Mouse (Mus musculus): ENCODE measurements around the gene Phactr4. TPM values are rescaled to one million over a fixed set of nuclear protein-coding genes. Genes with fewer than 3 reads are reported as not detected.

The Phactr4 gene
- total and polyA plus RNA-seq, 3 experiments: 0.95 to 9.6 (median 1.4) TPM

GRCm38 (mm10) chr4:132311209-132311608 is 111.1 kb downstream of the Phactr4 start:
- Histone ChIP-seq H3K36me3 (replicated peaks in 1 of 2; ENCODE audit: control insufficient read depth in 1 of 2, insufficient read depth in 1 of 2, low read length in 1 of 2) (peaks cover 33 to 56% of the 10 kb centered on the region in 2 experiments), H3K9me3 (replicated peaks; ENCODE audit: low read length) (no peaks in the 10 kb centered on the region), H3K27me3 (replicated peaks) (no peaks in the 10 kb centered on the region), H3K4me1 (ENCODE audit: control insufficient read depth in 1 of 2, insufficient read depth in 2 of 2) (peaks cover 0 to 8% of the 10 kb centered on the region in 2 experiments; a peak in 1 of 4 replicates), H3K4me2 (ENCODE audit: insufficient read depth, low read depth, poor library complexity, severe bottlenecking) (no peak overlapping the region), H3K79me2 (replicated peaks; ENCODE audit: control insufficient read depth, extremely low read depth, insufficient read depth, poor library complexity, severe bottlenecking) (peaks cover 16% of the 10 kb centered on the region), H3K4me3 (replicated peaks in 1 of 3; ENCODE audit: low read depth in 2 of 3, low read length in 2 of 3, poor library complexity in 1 of 3) (no peak overlapping the region), H3K9ac (ENCODE audit: insufficient read depth, low read depth) (no peak overlapping the region), H3K27ac (ENCODE audit: insufficient read depth, low read depth) (no peak overlapping the region)
- peak; percentile 61; the same call in 1 of the 2 replicates for TF ChIP-seq ZNF384 (IDR thresholded peaks at IDR 0.05; ENCODE audit: low read depth, low read length)
- TF ChIP-seq SMC3 (IDR thresholded peaks at IDR 0.05; ENCODE audit: low read depth, low read length): no peak
- peak; percentile 33; the same call in 1 of the 2 replicates for TF ChIP-seq POLR2A (IDR thresholded peaks at IDR 0.05; ENCODE audit: low read depth, low read length)
- 0 out of 2 replicates have a peak, but pooled peaks have one; percentile 13 for TF ChIP-seq MXI1 (IDR thresholded peaks at IDR 0.05; ENCODE audit: low read depth, low read length)
- DNase-seq (ENCODE audit: extremely low read depth): no peak
- in situ Hi-C loops (cut with MboI; ENCODE audit: low pct_ligation_motif_present, low pct_unique_long_range_greater_than_20kb, low sequenced_read_pairs): loop anchor here (25.0 kb wide), 1 partner anchor 201 kb away; the partner anchor contains the start of gene Sesn2
- dilution Hi-C loops (cut with MboI; ENCODE audit: extremely low pct_ligation_motif_present, extremely low pct_unique_long_range_greater_than_20kb, low sequenced_read_pairs): no loop called here

- H3K4me2 ChIP-seq (ENCODE audit: insufficient read depth, low read depth, poor library complexity, severe bottlenecking): peak overlapping the region; percentile 71
- peak; percentile 82 for DNase-seq (ENCODE audit: extremely low read depth)
- in situ Hi-C loops (cut with MboI; ENCODE audit: low pct_ligation_motif_present, low pct_unique_long_range_greater_than_20kb, low sequenced_read_pairs) (loop anchor here (25.0 kb wide), 1 partner anchor 202 kb away; the partner anchor contains the start of gene Sesn2), dilution Hi-C loops (cut with MboI; ENCODE audit: extremely low pct_ligation_motif_present, extremely low pct_unique_long_range_greater_than_20kb, low sequenced_read_pairs) (no loop called here)
- H3K27ac ChIP-seq (ENCODE audit: insufficient read depth, low read depth): peak overlapping the region; percentile 45; the same call in 1 of the 2 replicates
- peaks cover 32 to 48% of the 10 kb centered on the region in 2 experiments for H3K36me3 ChIP-seq (replicated peaks in 1 of 2; ENCODE audit: control insufficient read depth in 1 of 2, insufficient read depth in 1 of 2, low read length in 1 of 2)
- H3K79me2 ChIP-seq (replicated peaks; ENCODE audit: control insufficient read depth, extremely low read depth, insufficient read depth, poor library complexity, severe bottlenecking): peaks cover 16% of the 10 kb centered on the region
- H3K4me1 ChIP-seq (ENCODE audit: control insufficient read depth in 1 of 2, insufficient read depth in 2 of 2): peaks cover 0 to 8% of the 10 kb centered on the region in 2 experiments; a peak in 1 of 4 replicates
- no peaks in the 10 kb centered on the region for H3K27me3 ChIP-seq (replicated peaks)
- no peaks in the 10 kb centered on the region for H3K9me3 ChIP-seq (replicated peaks; ENCODE audit: low read length)
- H3K4me3 ChIP-seq (replicated peaks in 1 of 3; ENCODE audit: low read depth in 2 of 3, low read length in 2 of 3, poor library complexity in 1 of 3): peak overlapping the region; percentile 91 to 97 (median 94)
- H3K9ac ChIP-seq (ENCODE audit: insufficient read depth, low read depth): peak overlapping the region; percentile 98
- TF ChIP-seq POLR2AphosphoS2 (IDR thresholded peaks at IDR 0.05; ENCODE audit: low read depth, low read length) (peak; percentile 87), ELF1 (IDR thresholded peaks at IDR 0.05; ENCODE audit: low read depth, low read length) (no peak), USF1 (IDR thresholded peaks at IDR 0.05; ENCODE audit: low read depth, low read length) (no peak), KAT2A (IDR thresholded peaks at IDR 0.05; ENCODE audit: insufficient replicate concordance, low read length) (0 out of 2 replicates have a peak, but pooled peaks have one; percentile 27), USF2 (conservative IDR thresholded peaks at IDR 0.05; ENCODE audit: low read depth, low read length) (no peak), SIN3A (IDR thresholded peaks at IDR 0.05; ENCODE audit: low read length) (peak; percentile 72), CHD2 (IDR thresholded peaks at IDR 0.05; ENCODE audit: low read length) (peak; percentile 24; the same call in 1 of the 2 replicates), NRF1 (IDR thresholded peaks at IDR 0.05; ENCODE audit: low read depth, low read length) (no peak), MYC (IDR thresholded peaks at IDR 0.05; ENCODE audit: low read depth, low read length) (peak; percentile 58), MAFK (IDR thresholded peaks at IDR 0.05; ENCODE audit: insufficient replicate concordance, low read length) (0 out of 2 replicates have a peak, but pooled peaks have one; percentile 32), ZC3H11A (IDR thresholded peaks at IDR 0.05; ENCODE audit: low read depth, low read length) (no peak), CTCF (conservative IDR thresholded peaks at IDR 0.05 in 1 of 2, IDR thresholded peaks at IDR 0.05 in 1 of 2; ENCODE audit: low read depth in 2 of 2, low read length in 2 of 2) (peak; percentile 46 to 67; a peak in 3 of 4 replicates), MXI1 (IDR thresholded peaks at IDR 0.05; ENCODE audit: low read depth, low read length) (peak; percentile 54; the same call in 1 of the 2 replicates), TBP (conservative IDR thresholded peaks at IDR 0.05; ENCODE audit: low read depth, low read length) (0 out of 2 replicates have a peak, but pooled peaks have one; percentile 34), MAZ (IDR thresholded peaks at IDR 0.05; ENCODE audit: low read depth, low read length) (no peak), ZMIZ1 (IDR thresholded peaks at IDR 0.05; ENCODE audit: low read depth, low read length) (peak; percentile 45; the same call in 1 of the 2 replicates), ZNF384 (IDR thresholded peaks at IDR 0.05; ENCODE audit: low read depth, low read length) (0 out of 2 replicates have a peak, but pooled peaks have one; percentile 10), POLR2A (IDR thresholded peaks at IDR 0.05; ENCODE audit: low read depth, low read length) (peak; percentile 38), MAX (IDR thresholded peaks at IDR 0.05; ENCODE audit: low read length) (peak; percentile 40; the same call in 1 of the 2 replicates)
Measured at GRCm38 (mm10) chr4:132309849-132310472, 112.3 kb downstream of the Phactr4 start.
